Mouse (Mus musculus): ENCODE results near the gene Dtx3l.

Dtx3l gene

DNA sequence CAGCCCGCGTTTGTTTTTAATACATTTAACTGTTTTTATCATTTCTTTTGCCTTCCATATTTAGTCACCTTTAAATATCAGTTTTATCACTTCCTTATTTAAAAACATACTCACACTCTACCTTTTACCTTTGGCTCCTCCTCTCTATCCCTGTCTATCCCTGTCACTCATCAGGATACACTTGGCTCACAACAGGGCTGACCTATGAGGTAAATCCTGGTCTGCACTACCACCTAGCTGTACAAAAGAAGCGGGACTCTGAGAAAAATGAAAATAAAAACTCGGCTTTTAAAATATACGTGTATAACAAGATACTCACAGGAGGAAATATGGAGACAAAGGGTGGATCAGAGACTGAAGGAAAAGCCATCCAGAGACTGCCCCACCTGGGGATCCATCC, 50.0 kb downstream of the Dtx3l start:
- CTCF ChIA-PET = interaction anchor here (0.6 kb wide), 1 partner anchor 655 kb away, joined by 3 read pairs; no protein-coding TSS in a partner anchor

DNA sequence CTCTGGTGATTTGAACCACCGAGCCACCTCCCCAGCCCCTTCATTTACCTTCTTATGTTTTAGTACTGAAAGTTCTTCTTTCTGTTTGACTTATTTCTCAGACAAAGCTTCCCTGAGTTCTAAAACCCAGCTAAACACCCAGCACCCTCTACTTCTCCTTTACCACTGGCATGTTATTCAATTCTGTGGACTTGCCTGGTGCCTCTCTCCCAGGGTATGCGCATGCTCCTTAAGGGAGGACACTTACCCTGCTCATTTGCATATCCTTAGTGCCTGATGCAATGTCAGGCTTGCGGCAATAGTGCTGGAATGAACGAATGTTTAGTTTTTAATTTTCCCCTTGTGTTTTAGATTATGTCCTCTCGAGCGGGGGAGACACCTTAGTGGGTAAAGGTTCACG, 50.8 kb downstream of the Dtx3l start:
- CTCF ChIA-PET = no interaction called here
